Mouse (Mus musculus): ENCODE measurements around the gene Nfib. TPM values are rescaled to one million over a fixed set of nuclear protein-coding genes. Genes with fewer than 3 reads are reported as not detected.

Gene Nfib
- total RNA-seq, 2 experiments from 2014 or later: 118 to 124 TPM

DNA sequence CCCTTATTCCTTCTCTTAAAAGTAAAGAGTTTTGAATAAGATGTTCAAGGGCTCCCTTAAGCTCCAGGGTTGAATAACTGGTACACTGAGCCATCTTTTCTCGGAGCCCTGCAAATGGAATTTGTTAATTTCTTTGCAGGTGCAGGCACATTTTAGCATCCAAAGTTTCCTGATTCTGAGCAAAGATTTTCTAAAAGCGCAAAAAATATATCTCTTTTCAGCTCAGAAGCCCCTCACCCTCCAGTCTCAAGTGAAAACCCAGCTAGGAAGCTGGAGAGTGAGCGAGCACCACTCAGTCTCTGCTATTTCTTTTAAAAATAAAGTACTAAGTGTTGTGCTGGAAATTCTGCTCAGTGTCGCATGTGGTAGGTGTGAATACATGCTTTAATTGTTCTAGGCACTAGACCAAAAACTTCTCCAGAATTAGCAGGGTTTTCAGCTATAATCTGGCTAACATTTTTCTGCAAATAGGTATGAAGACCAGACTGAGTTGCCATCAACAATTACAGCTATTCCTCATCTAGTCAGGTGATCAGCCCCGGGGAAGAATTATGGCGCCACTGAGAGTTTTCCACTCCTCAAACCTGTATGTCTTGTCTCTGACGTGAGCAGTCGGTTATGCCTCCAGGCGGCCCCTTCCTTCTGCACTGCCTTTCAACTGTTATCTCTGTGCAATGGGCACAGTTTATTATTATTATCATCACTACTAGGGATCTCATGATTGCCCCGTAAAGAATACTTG lies 162.7 kb downstream of the Nfib start:
- DNase-seq (ENCODE audit: low spot score in 2 of 2): no peak

DNA sequence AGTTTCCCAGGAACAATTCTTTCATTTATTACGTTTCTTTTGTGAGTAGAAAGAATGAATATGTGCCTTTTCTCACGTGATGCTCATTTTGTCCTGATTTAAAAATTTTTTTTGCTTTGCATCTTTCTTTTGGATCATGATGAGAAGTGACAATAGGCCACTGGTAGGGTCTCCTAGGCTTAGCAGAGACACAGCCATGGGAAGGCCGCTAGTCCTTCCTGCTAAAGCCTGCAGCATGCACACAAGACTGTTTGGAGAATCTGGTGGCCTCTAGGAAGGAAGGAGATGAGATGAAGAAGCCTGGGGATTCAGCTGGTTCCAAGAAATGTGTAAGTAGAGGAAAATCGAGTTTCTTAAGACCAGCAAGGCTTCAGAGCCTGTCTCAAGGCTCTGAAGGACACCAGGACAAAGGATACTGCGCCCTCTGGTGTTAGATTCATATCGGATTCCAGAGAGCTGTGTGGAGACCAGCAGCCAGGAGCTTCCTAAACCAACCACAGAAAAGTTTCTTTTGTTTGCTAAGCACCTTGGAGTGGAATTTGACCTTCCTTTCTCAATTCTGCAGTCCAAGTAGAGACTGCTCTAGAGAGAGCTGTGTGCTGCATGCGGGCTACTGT lies 163.5 kb downstream of the Nfib start:
- DNase-seq (ENCODE audit: low spot score in 2 of 2): peak in 1 of 2 experiments; percentile 47

DNA sequence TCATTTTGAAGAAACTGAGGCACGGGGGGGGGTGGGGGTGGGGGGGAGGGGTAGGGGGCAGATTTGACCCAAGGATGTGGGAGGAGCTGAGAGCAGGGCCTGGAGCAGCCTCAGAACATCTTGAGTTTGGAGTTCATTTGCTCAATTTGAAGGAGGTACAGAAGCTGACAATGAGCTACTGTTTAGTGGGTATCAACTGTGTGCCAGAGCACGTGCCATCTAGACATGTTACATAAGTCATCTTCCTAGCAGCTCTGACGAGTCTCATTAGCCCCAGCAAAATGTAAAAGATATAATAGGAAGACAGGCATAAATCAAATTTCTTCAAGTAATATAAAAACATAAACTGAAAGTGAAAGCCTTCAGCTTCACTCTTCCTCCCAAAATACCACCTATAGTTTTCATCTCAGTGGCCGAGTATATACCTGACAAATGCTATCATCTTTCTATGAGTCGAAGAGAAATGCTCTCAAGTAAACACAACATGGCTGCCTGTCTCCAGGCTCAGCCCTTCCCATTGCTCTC lies 165.0 kb downstream of the Nfib start:
- no peak for DNase-seq (ENCODE audit: low spot score in 2 of 2)

DNA sequence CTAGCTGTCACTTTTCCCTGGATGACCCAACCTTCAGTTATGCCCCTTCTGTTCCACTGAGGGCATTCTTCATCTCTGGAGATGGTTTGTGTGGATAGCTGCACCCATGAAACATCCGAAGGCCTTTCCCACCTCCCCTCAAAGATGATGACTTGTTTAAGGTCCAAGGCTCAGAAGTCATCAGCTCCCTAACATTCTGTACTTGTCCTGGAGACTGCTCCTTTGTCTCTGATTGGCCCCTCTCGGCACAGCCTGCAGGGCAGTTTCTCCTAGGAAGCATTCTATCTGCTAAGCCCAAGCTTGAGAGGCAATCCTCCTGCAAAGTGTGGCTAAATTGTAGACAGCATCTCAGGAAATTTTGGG lies 165.5 kb downstream of the Nfib start:
- DNase-seq (ENCODE audit: low spot score in 2 of 2): no peak

DNA sequence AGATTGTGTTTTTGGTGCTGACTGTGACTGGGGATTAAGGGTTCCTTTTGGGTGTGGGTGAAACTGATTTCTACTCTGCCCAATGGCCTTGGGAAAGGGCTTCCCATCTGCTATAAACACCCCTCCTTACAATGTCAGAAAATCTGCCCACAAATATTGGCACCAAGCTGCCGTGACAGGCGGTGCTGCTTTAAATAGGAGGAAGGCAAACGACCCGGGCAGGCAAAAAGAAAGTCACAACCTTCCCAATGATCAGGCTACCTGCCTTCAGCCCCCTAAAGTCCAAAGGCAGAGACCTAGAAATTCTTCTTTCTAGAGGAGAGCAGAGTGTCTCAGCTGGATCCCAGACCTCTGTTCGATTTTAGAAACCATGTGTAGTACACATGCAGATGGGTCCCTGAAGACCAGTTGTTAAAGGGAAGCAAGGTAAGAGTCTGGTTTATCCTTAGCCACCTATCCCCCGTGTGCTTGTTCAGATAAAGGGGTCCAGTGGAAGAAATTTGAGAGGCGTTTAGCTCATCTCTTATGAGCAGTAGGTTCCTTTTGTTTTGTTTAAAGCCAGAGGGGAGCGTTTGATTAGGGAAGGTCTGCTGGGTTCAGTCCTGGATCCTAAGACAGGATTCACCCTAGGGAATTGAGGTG lies 166.0 kb downstream of the Nfib start:
- no peak for DNase-seq (ENCODE audit: low spot score in 2 of 2)

DNA sequence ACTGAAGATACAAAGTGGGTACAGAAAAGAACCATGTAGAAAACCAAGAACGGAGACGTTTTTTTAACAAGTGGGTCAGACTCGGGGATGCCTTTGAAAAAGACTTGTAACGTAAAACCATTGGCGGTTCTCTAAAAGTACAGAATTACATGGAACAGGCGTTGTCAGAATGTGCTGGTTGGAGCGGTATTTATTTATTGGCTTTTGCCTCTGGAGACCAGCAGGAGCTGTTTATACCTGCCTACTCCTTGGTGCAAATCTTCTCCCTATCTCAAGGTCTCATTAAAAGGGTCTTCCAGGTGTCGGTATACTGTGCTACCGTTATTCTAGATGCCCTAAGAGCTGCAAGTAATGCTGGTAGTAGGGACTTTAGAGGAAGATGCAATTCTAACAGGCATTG lies 166.7 kb downstream of the Nfib start:
- no peak for DNase-seq (ENCODE audit: low spot score in 2 of 2)

DNA sequence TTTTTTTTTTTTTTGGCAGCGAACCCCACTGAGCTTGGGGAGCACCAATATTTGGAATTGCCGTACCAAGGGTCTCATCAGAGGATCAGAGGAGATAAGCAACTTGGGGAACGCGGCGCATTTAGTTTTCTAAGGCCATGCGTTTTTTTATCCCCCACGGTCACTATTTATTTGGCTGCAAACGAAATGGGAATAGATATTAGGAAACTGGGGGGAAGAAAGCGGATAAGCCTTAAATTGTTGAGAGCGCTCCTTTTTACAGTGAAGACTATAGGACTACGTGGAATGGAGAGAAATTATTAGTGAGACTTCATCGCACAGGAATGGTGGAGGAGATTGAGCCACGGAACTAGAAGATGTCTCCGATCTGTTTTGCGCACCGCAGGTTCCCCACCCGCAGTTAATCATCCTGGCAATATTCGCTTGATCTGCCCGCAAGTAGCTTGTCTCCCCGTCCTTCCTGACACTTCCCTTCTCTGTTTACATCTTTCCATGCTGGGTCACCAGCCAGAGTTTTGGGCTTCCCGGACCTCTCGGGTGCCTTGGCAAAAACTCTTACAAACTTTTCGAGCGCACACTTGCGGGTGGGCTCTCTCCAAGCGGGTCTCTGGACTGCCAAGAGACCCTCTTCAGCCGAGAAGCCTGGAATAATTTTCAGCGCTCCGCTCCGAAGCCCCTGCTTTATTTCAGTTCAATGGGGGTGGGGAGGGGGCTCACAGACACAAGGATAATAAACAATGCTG lies 167.3 kb downstream of the Nfib start:
- DNase-seq (ENCODE audit: low spot score in 2 of 2): no peak

DNA sequence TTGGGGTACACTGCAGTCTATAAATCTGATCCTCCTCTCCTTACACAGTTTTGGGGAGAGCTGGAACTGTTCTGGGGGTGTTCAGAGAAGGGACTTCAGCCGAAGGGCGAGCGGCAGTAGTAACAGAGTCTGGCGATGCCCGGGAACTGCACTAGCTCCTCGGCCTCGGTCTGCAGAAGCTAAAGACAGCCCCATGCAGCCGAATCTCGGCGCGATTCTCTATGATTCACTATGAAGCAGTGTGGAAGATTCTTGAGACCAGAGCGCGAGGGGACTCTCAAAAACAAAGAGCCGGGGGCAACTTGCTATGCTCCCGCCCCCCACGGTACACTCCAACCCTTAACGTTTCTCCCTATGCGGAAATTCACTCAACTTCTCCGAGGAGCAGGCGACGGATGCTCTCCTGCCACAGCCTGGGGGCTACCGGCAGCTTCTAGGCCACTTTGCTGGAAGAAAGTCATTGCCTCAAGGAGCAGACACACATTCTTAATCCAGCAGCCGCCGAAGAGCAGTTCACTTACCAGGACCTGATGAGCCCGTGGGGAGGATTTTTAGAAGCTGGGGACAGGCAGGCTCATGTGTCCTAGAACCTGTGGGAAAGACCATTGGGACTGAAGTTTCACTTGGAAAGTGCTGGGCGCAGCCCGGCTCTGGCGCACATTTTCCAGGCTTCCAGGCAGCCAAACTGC lies 168.1 kb downstream of the Nfib start:
- no peak for DNase-seq (ENCODE audit: low spot score in 2 of 2)

DNA sequence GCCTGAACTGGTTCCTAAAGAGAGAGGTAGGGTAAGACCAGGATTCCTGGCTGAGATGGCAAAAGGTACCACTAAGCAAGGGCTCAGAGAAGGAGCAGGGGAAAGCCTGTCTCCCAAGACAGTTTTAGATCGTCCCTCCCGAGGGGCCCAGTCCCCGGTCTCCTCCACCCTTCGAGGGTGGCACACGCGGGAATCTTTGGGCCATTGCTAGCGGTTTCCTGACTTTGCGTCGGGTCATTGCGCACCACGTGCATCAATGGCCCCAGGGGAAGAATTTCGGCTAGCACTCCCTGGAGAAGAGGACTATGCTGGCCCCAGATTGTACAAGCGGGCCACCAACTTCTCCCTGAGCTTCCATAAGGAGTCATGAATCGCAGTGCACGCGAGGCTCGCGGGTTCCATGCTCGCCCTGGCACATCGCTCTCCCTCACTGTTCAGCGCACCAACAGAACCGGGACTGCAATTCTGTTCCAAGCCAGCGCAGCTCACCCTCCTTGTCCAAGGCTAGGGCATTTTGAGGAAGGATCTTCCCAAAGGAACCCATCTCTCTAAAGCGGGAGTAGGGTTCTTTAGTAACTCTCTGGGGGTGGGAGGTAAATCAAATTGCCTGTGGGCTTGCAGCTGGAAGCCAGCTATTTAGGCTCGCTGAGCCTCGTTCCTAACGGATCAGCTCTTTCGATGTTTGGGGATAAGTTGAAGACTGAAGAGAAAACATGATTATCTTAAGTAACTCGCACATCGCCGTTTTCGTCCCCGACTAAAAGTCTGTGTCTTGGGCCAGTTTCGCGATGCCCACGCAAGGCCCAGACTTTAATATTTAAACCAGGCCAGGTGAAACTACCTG lies 168.9 kb downstream of the Nfib start:
- DNase-seq (ENCODE audit: low spot score in 2 of 2): no peak

DNA sequence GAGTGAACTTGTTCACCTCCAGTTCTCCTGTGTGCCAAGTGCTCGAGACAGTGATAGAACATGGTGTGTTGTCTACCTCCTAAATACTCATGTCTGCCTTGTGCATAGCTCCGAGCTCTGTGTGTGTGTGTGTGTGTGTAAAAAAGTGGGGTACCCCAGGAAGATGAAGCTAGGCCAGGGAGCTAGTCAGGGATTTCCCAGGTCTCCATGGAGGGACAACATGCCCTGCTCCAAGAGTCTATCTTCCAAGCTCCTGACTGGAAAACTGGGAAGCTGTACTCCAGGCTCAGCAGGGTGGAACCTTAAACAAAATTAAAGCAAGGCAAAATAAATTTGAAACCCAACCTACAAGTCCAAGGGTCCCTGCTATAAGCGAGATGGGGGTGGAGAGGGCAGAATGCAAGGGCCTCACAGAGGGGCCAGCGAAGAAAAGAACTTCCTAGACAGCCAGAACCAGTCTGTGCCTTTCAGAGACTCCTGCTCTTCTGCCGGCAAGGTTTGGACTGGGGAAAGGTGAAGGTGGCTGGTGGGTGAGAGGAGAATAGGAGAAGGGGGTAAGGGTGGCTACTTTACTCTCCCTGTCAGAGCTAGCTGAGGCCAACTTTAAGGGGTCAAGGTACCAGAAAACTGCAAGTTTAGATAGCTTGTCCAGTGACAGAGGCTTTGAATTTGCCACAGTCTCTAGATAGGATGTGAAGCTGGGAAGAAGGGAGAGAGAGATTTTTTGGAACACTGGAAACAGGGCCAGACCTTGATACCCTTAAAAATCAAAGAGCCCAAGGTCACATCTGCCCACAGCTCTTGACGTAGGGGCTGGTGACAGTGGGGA lies 169.7 kb downstream of the Nfib start:
- no peak for DNase-seq (ENCODE audit: low spot score in 2 of 2)

DNA sequence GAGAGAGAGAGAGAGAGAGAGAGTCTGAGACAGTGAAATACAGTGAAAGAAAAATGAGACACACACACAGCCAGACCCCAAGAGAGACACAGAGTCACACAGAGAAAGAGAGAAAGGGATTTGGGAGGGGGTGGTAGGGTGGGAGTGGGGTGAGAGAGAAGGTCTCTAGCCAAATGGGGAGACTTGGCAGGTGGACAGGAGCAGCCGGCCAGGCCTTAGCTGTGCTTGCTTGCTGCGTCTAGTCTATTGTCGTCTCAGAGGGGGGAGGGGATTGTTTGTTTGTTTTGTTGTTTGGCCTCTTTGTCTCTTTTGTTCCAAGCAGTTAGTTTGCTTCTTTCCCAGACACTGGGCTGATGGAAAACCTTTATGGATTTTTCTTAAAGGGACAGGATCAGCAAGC lies 172.3 kb downstream of the Nfib start:
- DNase-seq (ENCODE audit: low spot score in 2 of 2): no peak

DNA sequence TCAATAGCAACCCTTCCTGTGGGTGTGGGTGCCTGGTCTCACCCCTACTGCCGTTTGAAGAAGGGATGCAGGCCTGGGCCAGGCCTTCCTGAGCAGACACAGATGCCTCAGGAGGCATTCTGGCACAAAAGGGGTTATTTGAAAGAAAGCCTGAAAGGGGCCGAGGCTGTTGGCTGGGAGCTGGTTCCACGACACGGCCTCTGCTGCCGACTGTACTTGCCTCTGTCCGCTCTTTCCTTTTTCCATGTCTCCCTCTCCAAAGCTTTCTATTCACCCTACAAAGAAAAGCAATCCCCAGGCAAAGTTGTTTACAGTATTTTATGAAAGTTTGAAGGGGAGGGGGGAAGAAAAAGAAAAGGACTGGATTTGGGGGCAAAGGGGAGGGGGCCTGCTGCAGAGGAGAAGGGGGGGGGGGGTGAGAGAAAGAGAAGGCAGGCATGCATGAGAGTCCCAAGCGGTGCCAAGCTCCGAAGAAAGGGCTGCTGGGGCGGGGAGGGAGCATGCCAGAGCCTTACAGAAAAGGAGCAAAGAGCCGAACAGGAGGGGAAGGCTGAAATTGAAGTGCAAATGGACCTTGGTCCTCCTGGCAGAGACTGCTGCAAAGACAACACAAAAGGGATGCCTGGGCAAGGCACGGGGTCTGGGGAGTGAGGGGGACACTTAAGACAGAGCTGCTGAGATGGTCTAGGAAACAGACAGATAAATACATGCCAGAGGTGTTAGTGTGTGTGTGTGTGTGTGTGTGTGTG lies 172.9 kb downstream of the Nfib start:
- DNase-seq (ENCODE audit: low spot score in 2 of 2): no peak

DNA sequence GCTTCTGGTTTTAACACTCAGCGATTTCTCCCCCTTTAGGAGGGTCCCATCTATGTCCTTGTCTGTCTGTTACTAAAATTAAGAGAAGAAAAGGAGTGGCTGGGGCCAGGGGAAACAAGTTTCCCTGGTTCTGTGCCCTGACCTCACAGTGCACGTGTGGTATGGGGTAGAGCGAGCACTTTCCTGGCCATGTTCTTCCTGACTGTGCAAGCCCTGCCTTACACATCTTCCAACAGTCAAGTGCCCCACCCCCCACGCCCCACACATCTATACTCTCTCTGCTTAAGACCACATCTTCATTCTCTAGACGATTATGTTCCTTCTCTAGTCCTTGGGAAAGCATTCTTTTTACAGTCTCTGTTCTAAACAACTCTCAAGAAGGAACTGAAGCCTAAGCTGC lies 173.6 kb downstream of the Nfib start:
- DNase-seq (ENCODE audit: low spot score in 2 of 2): no peak

DNA sequence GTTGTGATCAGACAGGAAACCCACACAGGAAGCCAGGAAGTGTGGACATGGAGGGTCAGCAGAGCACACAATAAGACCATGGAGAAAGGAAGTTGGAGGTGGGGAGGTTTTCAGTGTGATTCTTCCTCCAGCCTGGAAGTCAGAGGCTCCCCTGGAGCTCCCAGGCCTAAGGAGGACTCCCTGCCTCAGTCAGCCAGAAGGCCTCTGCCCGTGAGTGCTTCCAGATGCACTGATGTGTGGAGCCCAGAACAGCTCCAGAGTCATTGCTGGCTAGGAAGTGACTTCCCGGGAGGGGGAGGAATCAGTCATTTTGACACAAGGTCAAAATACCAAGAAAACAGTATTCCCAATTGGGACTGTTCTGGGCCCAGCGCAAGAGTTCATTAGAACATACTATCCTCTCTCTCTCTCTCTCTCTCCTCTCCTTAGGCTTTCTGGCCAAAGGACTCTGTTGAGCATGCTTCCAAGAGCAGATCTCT lies 174.6 kb downstream of the Nfib start:
- DNase-seq (ENCODE audit: low spot score in 2 of 2): no peak

DNA sequence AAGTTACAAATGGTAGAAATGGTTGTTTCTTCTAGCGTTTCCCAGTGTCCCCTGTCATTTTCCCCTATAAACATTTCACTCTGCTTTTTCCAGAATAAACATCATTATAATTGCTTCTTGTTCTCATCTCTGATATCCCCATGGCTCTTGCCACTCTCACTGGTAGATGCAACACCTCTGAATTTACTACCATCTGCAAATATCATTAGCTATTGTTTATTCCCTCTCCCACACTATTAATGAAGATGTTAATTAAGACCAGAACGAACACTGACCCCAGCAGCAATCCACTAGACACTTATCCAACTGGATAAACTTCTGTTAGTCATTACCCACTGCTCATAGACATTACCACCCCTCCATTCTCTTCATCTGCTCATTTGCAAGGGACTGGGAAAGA lies 176.6 kb downstream of the Nfib start:
- DNase-seq (ENCODE audit: low spot score in 2 of 2): no peak

DNA sequence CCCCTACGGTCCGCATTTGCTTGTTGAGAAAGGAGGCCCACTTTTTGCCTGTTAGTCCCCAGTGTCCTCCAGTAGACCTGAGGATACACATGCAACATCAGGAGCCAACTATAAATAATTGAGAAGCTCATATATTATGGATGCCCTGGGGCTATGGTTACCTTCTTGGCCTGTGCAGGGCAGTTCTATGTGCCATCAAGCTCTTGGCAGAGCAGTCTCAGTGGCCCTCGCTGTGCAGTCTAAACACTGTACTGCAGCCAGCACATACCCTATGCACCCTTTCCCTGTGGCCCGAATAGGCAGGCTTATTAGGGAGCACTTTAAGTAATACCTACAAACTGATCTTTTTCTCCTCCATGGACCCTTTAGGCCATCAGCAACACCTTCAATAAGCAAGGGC lies 185.6 kb downstream of the Nfib start:
- DNase-seq (ENCODE audit: low spot score in 2 of 2): no peak

DNA sequence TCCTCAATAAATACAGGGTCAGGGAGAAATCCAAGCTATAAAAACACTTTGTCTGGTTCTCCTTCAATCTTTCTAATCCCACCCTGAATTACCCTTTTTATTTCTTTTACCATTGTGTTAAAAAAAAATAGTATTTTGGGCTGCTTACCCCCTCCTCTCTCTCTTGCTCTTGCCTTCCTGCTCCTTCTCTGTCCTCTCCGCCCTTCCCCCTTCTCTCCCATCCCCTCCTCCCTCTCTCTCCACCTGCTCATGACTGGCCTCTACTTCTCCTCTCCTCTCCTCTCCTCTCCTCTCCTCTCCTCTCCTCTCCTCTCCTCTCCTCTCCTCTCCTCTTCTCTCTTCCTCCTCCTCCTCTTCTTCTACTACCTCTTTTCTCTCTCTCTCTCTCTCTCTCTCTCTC lies 187.4 kb downstream of the Nfib start:
- DNase-seq (ENCODE audit: low spot score in 2 of 2): no peak

DNA sequence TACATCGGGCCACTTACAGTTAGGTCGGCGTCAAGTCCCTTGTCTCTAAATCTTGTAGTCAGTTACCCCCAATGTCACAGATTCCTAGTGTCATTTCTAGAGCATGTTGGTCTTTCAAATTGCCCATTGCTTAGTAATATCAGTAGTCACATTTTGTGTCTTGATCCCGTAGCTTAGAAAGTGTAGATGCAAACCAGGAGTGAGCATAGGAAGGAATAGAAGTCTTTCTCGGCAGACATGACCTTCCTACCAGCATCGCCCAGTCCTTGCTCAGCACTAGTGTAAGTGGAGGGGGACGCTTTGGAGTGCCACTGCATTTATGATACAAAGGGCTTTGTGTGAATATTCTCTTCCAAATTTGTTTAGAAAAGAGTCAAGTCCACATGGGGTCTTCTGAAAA lies 188.2 kb downstream of the Nfib start:
- DNase-seq (ENCODE audit: low spot score in 2 of 2): no peak
